Mouse (Mus musculus) myocyte (in vitro differentiated cells): ENCODE measurements around the gene Ccdc24. TPM values are rescaled to one million over a fixed set of nuclear protein-coding genes. Genes with fewer than 3 reads are reported as not detected.

Experiments used
- H3K27me3 ChIP-seq: one replicate; pipeline ENCODE4 v1.6.1; 2011; ENCODE audit not compliant: control insufficient read depth, insufficient read depth, insufficient read length
- H3K36me3 ChIP-seq: one replicate; pipeline ENCODE4 v1.6.1; 2011; ENCODE audit not compliant: control insufficient read depth, insufficient read depth
- H3K4me2 ChIP-seq: one replicate; pipeline ENCODE4 v1.6.1; 2011; ENCODE audit warnings: low read depth, control low read depth
- H3K4me3 ChIP-seq: one replicate; pipeline ENCODE4 v1.5.1; 2011; ENCODE audit warnings: mild to moderate bottlenecking, control low read depth, moderate library complexity
- H3K79me2 ChIP-seq: one replicate; pipeline ENCODE4 v1.6.1; 2011; ENCODE audit not compliant: control insufficient read depth, insufficient read depth
- H3ac ChIP-seq: one replicate; pipeline ENCODE4 v1.6.1; 2011; ENCODE audit not compliant: control insufficient read depth, insufficient read length
- CEBPB ChIP-seq: IDR thresholded peaks from 2 replicates; pipeline ENCODE4 v1.6.1; 2011; ENCODE audit warnings: mild to moderate bottlenecking, moderate library complexity; ENCODE audit not compliant: poor library complexity, insufficient read depth, severe bottlenecking
- E2F4 ChIP-seq: IDR thresholded peaks from one replicate; pipeline ENCODE4 v1.6.1; 2011; ENCODE audit warnings: mild to moderate bottlenecking, control low read depth, moderate library complexity; ENCODE audit not compliant: insufficient read depth
- MAX ChIP-seq: IDR thresholded peaks from one replicate; pipeline ENCODE4 v1.6.1; 2011; ENCODE audit warnings: low read depth, mild to moderate bottlenecking, control low read depth
- MYOD1 ChIP-seq, 3 experiments: IDR thresholded peaks; one replicate each; pipeline ENCODE4 v1.6.1; 2011; ENCODE audit warnings: control low read depth in 2 of 3, low read depth in 2 of 3, mild to moderate bottlenecking in 2 of 3, moderate library complexity in 1 of 3; ENCODE audit not compliant: insufficient read length in 2 of 3, control insufficient read depth in 1 of 3
- MYOG ChIP-seq, 3 experiments: IDR thresholded peaks; one replicate each; pipeline ENCODE4 v1.6.1; 2011; ENCODE audit warnings: control low read depth in 2 of 3, low read depth in 2 of 3, mild to moderate bottlenecking in 2 of 3; ENCODE audit not compliant: insufficient read length in 2 of 3, control insufficient read depth in 1 of 3, insufficient read depth in 1 of 3
- POLR2A ChIP-seq: IDR thresholded peaks from one replicate; pipeline ENCODE4 v1.6.1; 2011; ENCODE audit warnings: low read depth, mild to moderate bottlenecking, control low read depth, moderate library complexity; ENCODE audit not compliant: insufficient read length
- POLR2AphosphoS2 ChIP-seq: IDR thresholded peaks from one replicate; pipeline ENCODE4 v1.6.1; 2011; ENCODE audit warnings: low read depth, control low read depth; ENCODE audit not compliant: insufficient read length
- REST ChIP-seq: IDR thresholded peaks from one replicate; pipeline ENCODE4 v1.6.1; 2011; ENCODE audit warnings: mild to moderate bottlenecking, control low read depth, moderate library complexity; ENCODE audit not compliant: insufficient read depth, insufficient read length
- SRF ChIP-seq: IDR thresholded peaks from one replicate; pipeline ENCODE4 v1.6.1; 2011; ENCODE audit warnings: low read depth; ENCODE audit not compliant: control insufficient read depth, insufficient read length
- TCF12 ChIP-seq: IDR thresholded peaks from one replicate; pipeline ENCODE4 v1.6.1; 2011; ENCODE audit warnings: mild to moderate bottlenecking, control low read depth; ENCODE audit not compliant: poor library complexity, insufficient read depth, severe bottlenecking
- TCF3 ChIP-seq: IDR thresholded peaks from one replicate; pipeline ENCODE4 v1.6.1; 2011; ENCODE audit warnings: low read depth, control low read depth; ENCODE audit not compliant: insufficient read length
- USF1 ChIP-seq: IDR thresholded peaks from one replicate; pipeline ENCODE4 v1.6.1; 2011; ENCODE audit warnings: low read depth, mild to moderate bottlenecking, control low read depth, moderate library complexity
- polyA plus RNA-seq: library from polyadenylated mRNA; unstranded; fragments of >200 nt; fragmentation: generic; extraction: Trizol; gene quantifications from one replicate; pipeline ENCODE4 v1.2.1, GENCODE M21; 2012; ENCODE audit warnings: missing spikeins

The Ccdc24 gene
- polyA plus RNA-seq, 1 experiment: 1.8 TPM

DNA sequence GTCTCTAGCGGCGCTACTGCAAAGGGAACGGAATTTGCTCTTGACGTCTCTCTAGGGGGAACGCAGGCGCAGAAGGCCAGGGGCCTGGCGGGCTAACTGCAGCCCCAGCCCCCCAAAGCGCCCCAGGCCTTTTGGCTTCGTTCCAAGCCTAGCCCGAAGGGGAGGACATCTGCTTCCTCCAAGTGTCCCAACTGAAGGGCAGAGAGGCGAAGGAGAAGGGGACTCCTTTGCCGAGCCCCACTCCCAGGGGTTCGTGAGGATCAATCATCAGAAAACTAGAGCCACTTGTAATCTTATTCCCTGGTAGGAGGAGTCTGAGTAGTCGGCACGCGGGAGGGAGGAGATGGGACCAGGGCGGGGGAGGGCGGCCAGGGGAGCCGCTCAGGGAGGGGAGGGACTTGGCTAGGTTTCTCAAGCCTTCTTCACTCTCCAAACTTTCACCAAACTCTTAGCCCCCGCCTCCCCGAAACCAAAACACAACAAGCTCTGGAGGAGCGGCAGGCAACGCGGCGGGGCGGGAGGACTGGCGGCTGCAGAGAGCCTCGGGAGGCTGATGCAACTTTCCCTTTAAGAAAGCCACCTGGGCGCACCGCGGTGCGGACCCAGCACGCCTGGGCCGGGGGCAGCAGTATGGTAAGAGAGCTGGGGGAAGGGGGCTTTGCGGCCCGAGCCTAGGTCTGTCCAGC, 37.4 kb downstream of the Ccdc24 start:
- no peak for TF ChIP-seq TCF3
- TF ChIP-seq E2F4: no peak
- TF ChIP-seq REST: no peak
- no peak for TF ChIP-seq TCF12
- no peak for TF ChIP-seq SRF
- TF ChIP-seq MYOD1 (IDR thresholded peaks at IDR 0.05; ENCODE audit: control insufficient read depth in 1 of 3, insufficient read length in 2 of 3, low read depth in 2 of 3): no peak
- TF ChIP-seq USF1: no peak
- TF ChIP-seq POLR2AphosphoS2: no peak
- TF ChIP-seq POLR2A: peak; percentile 72
- TF ChIP-seq MAX: no peak
- TF ChIP-seq MYOG (IDR thresholded peaks at IDR 0.05; ENCODE audit: control insufficient read depth in 1 of 3, insufficient read depth in 1 of 3, insufficient read length in 2 of 3, low read depth in 2 of 3): no peak
- TF ChIP-seq CEBPB: peak; percentile 20; the same call in 1 of the 2 replicates
- Histone ChIP-seq H3K36me3 (no peaks in the 10 kb centered on the region), H3K4me3 (peak overlapping the region; percentile 96), H3K79me2 (peaks cover 22% of the 10 kb centered on the region), H3ac (peak overlapping the region; percentile 49), H3K4me2 (peak overlapping the region; percentile 69), H3K27me3 (no peaks in the 10 kb centered on the region)

DNA sequence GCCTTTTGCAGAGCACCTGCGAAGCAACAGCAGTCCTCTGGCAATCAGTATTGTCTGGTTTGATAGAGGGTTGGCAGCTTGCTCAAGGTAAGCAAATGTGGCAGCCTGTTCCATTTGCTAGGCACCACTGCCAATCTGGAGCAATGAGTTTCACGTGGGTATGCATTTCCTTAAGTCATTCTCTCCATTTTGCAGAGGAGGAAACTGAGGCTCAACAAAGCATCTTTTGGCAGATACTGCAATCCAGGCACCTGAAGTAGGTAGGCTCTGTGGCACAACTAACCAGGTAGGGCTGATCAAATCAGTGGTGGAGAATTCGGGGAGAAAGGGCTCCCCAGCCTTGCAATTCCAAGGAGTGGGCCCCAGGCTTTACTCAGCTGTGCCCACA, 37.9 kb downstream of the Ccdc24 start, which contains the start of gene Slc6a9:
TSS of gene Slc6a9 (plus strand) at position 50 of the 388 bp plus-strand sequence.
- Histone ChIP-seq H3K36me3 (no peaks in the 10 kb centered on the region), H3K4me3 (peak within 1 kb of the TSS; percentile 96), H3K27me3 (no peaks in the 10 kb centered on the region), H3K79me2 (peaks cover 22% of the 10 kb centered on the region), H3K4me2 (peak within 1 kb of the TSS; percentile 69), H3ac (peak within 1 kb of the TSS; percentile 49)
- TF ChIP-seq USF1 (no peak), POLR2AphosphoS2 (no peak), MAX (no peak), MYOD1 (IDR thresholded peaks at IDR 0.05; ENCODE audit: control insufficient read depth in 1 of 3, insufficient read length in 2 of 3, low read depth in 2 of 3) (no peak), REST (no peak), E2F4 (no peak), CEBPB (no peak), MYOG (IDR thresholded peaks at IDR 0.05; ENCODE audit: control insufficient read depth in 1 of 3, insufficient read depth in 1 of 3, insufficient read length in 2 of 3, low read depth in 2 of 3) (no peak), TCF12 (no peak), POLR2A (no peak), SRF (no peak), TCF3 (no peak)

DNA sequence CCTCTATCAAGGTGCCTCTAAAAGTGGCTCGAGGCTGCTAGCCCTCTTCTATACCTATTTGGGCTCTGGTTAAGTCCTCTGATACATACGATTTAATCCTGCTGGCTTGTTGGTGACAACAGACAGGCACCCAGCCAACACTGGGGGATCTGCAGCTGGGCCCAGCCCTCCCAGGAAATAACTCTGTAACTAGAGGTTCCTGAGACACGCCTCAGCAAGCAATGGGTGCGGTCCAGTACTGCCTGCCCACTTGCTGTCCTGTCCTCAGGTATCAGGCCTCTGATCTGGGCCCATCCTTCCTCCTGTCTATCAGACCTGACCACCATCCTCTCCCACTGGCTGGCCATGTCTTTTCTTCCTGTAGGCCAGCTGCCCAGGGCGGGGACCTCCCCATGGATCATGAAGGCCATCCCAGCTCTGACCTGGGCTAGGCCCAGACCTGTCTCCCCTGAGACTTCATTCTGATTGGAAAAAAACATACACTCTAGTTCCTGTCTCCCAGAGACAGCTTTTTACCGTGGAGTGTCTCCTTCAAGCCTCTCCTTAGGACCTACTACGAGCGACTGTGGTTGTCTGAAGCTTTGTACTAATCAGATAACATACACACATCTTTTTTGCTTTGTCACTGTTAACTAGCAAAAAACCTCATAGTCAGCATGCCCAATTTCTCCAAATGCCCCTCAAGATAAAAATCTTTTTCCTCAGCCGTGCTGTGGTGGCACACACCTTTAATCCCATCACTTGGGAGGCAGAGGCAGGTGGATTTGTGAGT, 40.3 kb downstream of the Ccdc24 start:
- H3K36me3 ChIP-seq: no peaks in the 10 kb centered on the region
- peak overlapping the region; percentile 30 for H3K4me2 ChIP-seq
- H3K4me3 ChIP-seq: no peak overlapping the region
- no peaks in the 10 kb centered on the region for H3K27me3 ChIP-seq
- TF ChIP-seq MYOD1 (IDR thresholded peaks at IDR 0.05; ENCODE audit: control insufficient read depth in 1 of 3, insufficient read length in 2 of 3, low read depth in 2 of 3) (peak in 1 of 3 experiments; percentile 52), MYOG (IDR thresholded peaks at IDR 0.05; ENCODE audit: control insufficient read depth in 1 of 3, insufficient read depth in 1 of 3, insufficient read length in 2 of 3, low read depth in 2 of 3) (peak in 1 of 3 experiments; percentile 75), CEBPB (no peak)
- H3ac ChIP-seq: no peak overlapping the region
- H3K79me2 ChIP-seq: peaks cover 5% of the 10 kb centered on the region

DNA sequence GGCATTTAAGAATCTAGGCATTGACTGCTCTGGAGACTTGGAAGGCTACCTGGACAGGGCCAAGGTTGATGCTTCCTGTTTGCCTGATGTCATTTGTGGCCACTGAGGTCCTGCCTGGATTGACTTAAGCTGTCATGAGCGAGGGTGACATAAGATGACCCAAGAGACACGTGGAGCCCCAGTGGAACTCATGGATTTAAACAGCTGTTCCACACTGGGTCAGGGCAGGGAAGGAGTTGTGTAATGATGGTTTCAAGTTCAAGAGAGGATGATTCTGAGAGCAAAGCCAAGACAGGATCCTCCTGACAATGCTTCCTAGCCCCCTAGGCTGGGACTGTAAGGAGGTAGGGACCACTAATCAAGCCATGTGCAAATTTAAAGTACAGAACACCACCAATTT, 40.9 kb downstream of the Ccdc24 start:
- TF ChIP-seq POLR2A (no peak), TCF12 (no peak), MYOD1 (IDR thresholded peaks at IDR 0.05; ENCODE audit: control insufficient read depth in 1 of 3, insufficient read length in 2 of 3, low read depth in 2 of 3) (peak in 2 of 3 experiments; percentile 34 to 77), USF1 (no peak), SRF (no peak), REST (no peak), CEBPB (peak; percentile 61; the same call in 1 of the 2 replicates), MYOG (IDR thresholded peaks at IDR 0.05; ENCODE audit: control insufficient read depth in 1 of 3, insufficient read depth in 1 of 3, insufficient read length in 2 of 3, low read depth in 2 of 3) (peak in 2 of 3 experiments; percentile 78 to 79), MAX (no peak), E2F4 (no peak), TCF3 (no peak), POLR2AphosphoS2 (no peak)
- Histone ChIP-seq H3K79me2 (no peaks in the 10 kb centered on the region), H3K4me3 (no peak overlapping the region), H3K36me3 (no peaks in the 10 kb centered on the region), H3ac (no peak overlapping the region), H3K27me3 (no peaks in the 10 kb centered on the region), H3K4me2 (peak overlapping the region; percentile 30)
